Mouse (Mus musculus) embryonic facial prominence, embryonic 14.5 days (tissue): ENCODE measurements around the gene Mcrip2. TPM values are rescaled to one million over a fixed set of nuclear protein-coding genes. Genes with fewer than 3 reads are reported as not detected.
A peak's percentile ranks its signal among the peaks of the same experiment; 100 is the strongest.

Experiments
- ATAC-seq: fragments of 200-750 bp; cut with Nextera tagmentation; 2 replicates; pipeline ENCODE4 v1.8.0; 2017; ENCODE audit warnings: low read depth, moderate number of reproducible peaks, moderate TSS enrichment
- DNase-seq: peaks from one replicate; pipeline ENCODE4 v3.0.0-alpha.2; 2015; ENCODE audit warnings: low spot score
- H3K27ac ChIP-seq: fragments of 300-500 bp; sonication (generic); replicated peaks from 2 replicates; pipeline ENCODE4 v1.5.1; 2014; ENCODE audit warnings: low read depth, mild to moderate bottlenecking, low read length, moderate library complexity
- H3K27me3 ChIP-seq: fragments of 300-500 bp; sonication (generic); replicated peaks from 2 replicates; pipeline ENCODE4 v1.6.1; 2014; ENCODE audit warnings: low read length; ENCODE audit not compliant: control insufficient read depth, insufficient read depth
- H3K36me3 ChIP-seq: fragments of 300-500 bp; sonication (generic); 2 replicates; pipeline ENCODE4 v1.6.1; 2014; ENCODE audit warnings: low read length, mixed read lengths; ENCODE audit not compliant: control insufficient read depth, insufficient read depth
- H3K4me1 ChIP-seq: fragments of 300-500 bp; sonication (generic); 2 replicates; pipeline ENCODE4 v1.6.1; 2014; ENCODE audit warnings: antibody characterized with exemption, low read length; ENCODE audit not compliant: control insufficient read depth, insufficient read depth
- H3K4me2 ChIP-seq: fragments of 300-500 bp; sonication (generic); 2 replicates; pipeline ENCODE4 v1.6.1; 2014; ENCODE audit warnings: low read depth, mild to moderate bottlenecking, low read length, moderate library complexity, mixed read lengths
- H3K4me3 ChIP-seq: fragments of 300-500 bp; sonication (generic); 2 replicates; pipeline ENCODE4 v1.5.1; 2014; ENCODE audit warnings: low read depth, mild to moderate bottlenecking, low read length
- H3K9ac ChIP-seq: fragments of 300-500 bp; sonication (generic); 2 replicates; pipeline ENCODE4 v1.6.1; 2014; ENCODE audit warnings: low read depth, mild to moderate bottlenecking, low read length, moderate library complexity, mixed read lengths
- H3K9me3 ChIP-seq: fragments of 300-500 bp; sonication (generic); 2 replicates; pipeline ENCODE4 v1.6.1; 2016; ENCODE audit warnings: low read length; ENCODE audit not compliant: control insufficient read depth
- WGBS: fragments of 180-500 bp; shearing (Covaris S2); extraction: QIAGEN DNeasy Blood & Tissue Kit; methylation state at CpG from one replicate; pipeline ENCODE4 v1.1.7; 2014; 5-methylcytosine and 5-hydroxymethylcytosine counted together
- polyA plus RNA-seq: library from polyadenylated mRNA; unstranded; fragments of >200 nt; fragmentation: Nextera tagmentation; extraction: Ambion mirVana; gene quantifications from 2 replicates; pipeline ENCODE4 v1.2.1, GENCODE M21; 2014

Gene Mcrip2
- polyA plus RNA-seq, 1 experiment from 2014 or later, result 36.7 TPM

DNA sequence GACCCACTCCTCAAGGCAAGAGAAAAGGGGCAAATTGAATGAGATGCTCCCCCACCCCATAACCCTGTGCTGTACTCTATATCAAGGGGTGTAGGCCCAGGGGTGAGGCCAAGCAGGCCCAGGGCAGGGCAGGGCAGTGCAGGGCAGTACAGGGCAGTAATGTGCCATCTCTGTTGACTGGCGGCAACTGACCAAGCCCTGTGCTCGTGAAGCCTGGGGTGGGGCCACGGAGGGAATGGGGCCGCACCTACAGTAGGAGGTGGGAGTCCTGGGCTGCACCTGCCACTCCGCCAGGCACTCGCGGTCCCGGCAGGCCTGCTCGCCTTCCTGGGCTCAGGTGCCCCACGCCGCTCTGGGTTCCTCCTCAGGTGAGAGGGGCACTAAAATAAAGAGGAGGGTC is 3.3 kb downstream of the Mcrip2 start:
- peaks cover 14% of the 10 kb centered on the region for H3K4me1 ChIP-seq
- DNase-seq (no peak), ATAC-seq (no peak)
- no peak overlapping the region for H3K9ac ChIP-seq
- no peak overlapping the region for H3K4me2 ChIP-seq
- no peaks in the 10 kb centered on the region for H3K9me3 ChIP-seq
- WGBS, result 92% methylated on average over 11 of the region's 11 CpGs
- H3K36me3 ChIP-seq, result no peaks in the 10 kb centered on the region
- no peak overlapping the region for H3K4me3 ChIP-seq
- no peaks in the 10 kb centered on the region for H3K27me3 ChIP-seq
- no peak overlapping the region for H3K27ac ChIP-seq

GRCm38 (mm10) chr17:25864311-25864710 is 4.3 kb downstream of the Mcrip2 start:
- 93% methylated on average over 10 of the region's 14 CpGs for WGBS

DNA sequence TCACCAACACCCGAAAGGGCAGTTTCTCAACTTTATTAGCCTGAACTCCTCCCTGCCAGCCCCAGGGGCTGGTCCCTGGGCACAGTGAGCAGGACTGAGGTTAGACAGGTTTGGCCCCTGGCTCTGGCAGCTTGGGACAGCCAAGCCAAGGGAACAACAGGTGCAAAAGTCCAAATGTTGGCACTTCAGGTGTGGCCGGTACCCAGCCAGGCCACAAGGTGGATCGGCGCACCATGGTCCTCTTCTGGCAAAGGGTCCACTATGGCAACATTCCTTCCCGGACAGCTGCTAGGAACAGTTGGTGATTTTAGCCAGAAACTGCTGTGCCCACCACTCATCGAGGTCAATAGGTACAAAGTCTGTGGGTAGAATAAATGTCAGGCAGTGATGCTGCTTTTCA is 4.9 kb downstream of the Mcrip2 start:
- Histone ChIP-seq H3K9ac (no peak overlapping the region), H3K4me1 (peaks cover 14% of the 10 kb centered on the region), H3K4me3 (no peak overlapping the region), H3K27me3 (no peaks in the 10 kb centered on the region), H3K4me2 (no peak overlapping the region), H3K27ac (no peak overlapping the region), H3K9me3 (no peaks in the 10 kb centered on the region), H3K36me3 (no peaks in the 10 kb centered on the region)
- ATAC-seq (no peak), DNase-seq (no peak)
- 80% methylated on average over 6 of the region's 6 CpGs for WGBS

More at GRCm38 (mm10) chr17:25864311-25864710, 4.3 kb downstream of the Mcrip2 start:
- no peak overlapping the region for H3K27ac ChIP-seq
- peaks cover 14% of the 10 kb centered on the region for H3K4me1 ChIP-seq
- ATAC-seq (no peak), DNase-seq (no peak)
- no peaks in the 10 kb centered on the region for H3K27me3 ChIP-seq
- no peak overlapping the region for H3K9ac ChIP-seq
- H3K4me2 ChIP-seq, result no peak overlapping the region
- no peaks in the 10 kb centered on the region for H3K36me3 ChIP-seq
- H3K9me3 ChIP-seq, result no peaks in the 10 kb centered on the region
- H3K4me3 ChIP-seq, result no peak overlapping the region

GRCm38 (mm10) chr17:25861704-25862612 is 6.6 kb downstream of the Mcrip2 start:
- DNase-seq (no peak), ATAC-seq (peak; percentile 26; the same call in 1 of the 2 replicates)
- H3K4me3 ChIP-seq, result peak overlapping the region; percentile 70
- H3K9me3 ChIP-seq, result no peaks in the 10 kb centered on the region
- H3K4me2 ChIP-seq, result peak overlapping the region; percentile 93
- H3K9ac ChIP-seq, result peak overlapping the region; percentile 89
- peaks cover 8% of the 10 kb centered on the region for H3K4me1 ChIP-seq
- H3K27me3 ChIP-seq, result no peaks in the 10 kb centered on the region
- WGBS, result 6% methylated on average over 6 of the region's 6 CpGs
- no peaks in the 10 kb centered on the region for H3K36me3 ChIP-seq
- H3K27ac ChIP-seq, result peak overlapping the region; percentile 90

DNA sequence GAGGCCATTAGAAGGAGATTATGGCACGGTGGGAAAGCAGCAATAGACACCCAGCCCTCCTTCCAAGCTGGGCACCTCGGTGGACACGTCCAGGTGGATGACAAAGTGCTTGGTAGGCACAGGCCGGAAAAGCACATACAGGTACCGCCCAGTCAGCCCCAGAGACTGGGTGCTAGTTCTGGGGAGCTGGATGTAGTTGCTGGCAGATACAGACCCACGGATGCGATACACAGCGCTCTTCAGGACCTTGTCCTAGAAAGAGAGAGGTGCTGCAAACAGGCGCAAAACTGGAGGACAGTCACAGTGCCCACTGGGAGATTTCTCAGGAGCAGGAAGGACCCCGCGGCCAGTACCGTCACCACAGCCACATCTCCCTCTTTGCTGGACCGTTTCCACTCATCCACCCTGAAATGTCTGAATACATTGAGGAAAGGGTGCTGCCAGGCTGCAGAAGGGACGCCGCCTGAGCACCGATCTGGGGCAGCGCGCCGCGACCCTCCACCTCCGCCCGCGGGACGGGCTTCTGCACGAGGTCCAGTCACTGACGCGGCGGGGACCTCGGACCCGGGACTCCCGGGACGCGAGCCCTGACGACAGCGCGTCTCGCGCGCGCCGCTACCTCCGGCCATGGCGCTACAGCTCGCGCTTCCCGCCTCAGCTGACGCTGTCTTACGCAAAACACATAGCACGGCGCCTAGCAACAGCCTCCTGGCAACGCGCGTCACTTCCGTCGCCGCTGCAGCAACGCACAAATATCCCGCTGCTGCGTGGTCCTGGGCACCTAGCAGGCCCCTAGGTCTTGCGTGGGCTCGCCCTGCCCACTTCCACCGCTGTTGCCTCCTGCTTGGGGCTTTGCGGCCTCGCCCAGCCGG is 7.5 kb downstream of the Mcrip2 start, which contains the start of gene Wdr90:
TSS of gene Wdr90 (minus strand) at position 670 of the 872 bp plus-strand sequence.
- DNase-seq, result peak; percentile 97
- Histone ChIP-seq H3K9me3 (no peaks in the 10 kb centered on the region), H3K36me3 (no peaks in the 10 kb centered on the region), H3K27ac (peak within 1 kb of the TSS; percentile 90), H3K4me1 (peaks cover 8% of the 10 kb centered on the region), H3K9ac (peak within 1 kb of the TSS; percentile 89), H3K4me3 (peak within 1 kb of the TSS; percentile 70), H3K4me2 (peak within 1 kb of the TSS; percentile 93), H3K27me3 (no peaks in the 10 kb centered on the region)
- WGBS, result 4% methylated on average over 39 of the region's 65 CpGs
- peak; percentile 97 for ATAC-seq

DNA sequence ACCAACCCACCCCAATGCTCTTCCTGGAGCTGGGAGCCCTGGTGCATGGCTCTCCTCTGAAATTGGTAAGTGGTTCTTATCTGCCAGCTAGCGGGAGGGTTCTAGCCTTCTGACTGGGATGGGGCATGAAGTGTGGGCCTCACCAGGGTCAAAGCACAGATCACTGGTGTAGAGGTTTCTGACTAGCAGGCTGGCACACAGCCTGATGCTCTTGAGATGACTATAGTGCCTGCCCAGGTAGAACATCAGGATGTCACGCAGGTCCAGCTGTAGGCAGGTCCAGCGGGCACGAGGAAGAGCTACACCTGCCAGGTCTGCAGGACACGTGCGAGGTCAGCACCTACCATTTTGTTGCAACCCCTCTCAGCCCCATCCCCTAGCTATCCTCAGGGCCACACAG is 8.3 kb downstream of the Mcrip2 start:
- H3K27me3 ChIP-seq, result no peaks in the 10 kb centered on the region
- H3K27ac ChIP-seq, result no peak overlapping the region
- H3K4me3 ChIP-seq, result peak overlapping the region; percentile 70
- ATAC-seq (no peak), DNase-seq (no peak)
- H3K9ac ChIP-seq, result peak overlapping the region; percentile 89
- peaks cover 8% of the 10 kb centered on the region for H3K4me1 ChIP-seq
- H3K36me3 ChIP-seq, result no peaks in the 10 kb centered on the region
- 93% methylated on average over 6 of the region's 6 CpGs for WGBS
- no peaks in the 10 kb centered on the region for H3K9me3 ChIP-seq
- H3K4me2 ChIP-seq, result peak overlapping the region; percentile 93

DNA sequence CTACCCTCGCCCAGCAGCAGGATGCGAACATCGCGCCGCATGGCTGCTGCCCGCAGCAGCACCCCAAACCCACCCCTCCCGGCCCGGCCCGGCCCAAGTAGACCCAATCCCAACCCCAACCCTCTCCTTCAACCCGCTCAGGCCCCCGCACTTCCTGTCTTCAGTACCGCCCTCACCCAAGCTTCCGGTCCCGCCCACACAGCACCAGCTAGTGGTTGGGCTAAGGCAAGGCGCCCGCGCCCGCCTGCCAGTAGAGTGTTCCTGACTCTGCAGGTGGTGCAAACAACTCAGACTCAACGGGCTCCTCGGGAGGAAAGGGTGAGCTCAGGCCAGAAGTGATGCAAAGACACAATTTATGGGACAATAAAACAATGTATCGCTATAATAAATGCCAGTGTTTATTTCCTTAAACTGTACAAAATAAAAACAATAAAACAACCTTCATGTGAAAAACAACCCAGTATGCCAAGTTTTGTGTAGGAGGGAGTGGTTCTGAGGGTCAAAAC is 24.1 kb downstream of the Mcrip2 start, which contains the start of gene Rhot2:
TSS of gene Rhot2 (minus strand) at position 456 of the 506 bp plus-strand sequence.
- Histone ChIP-seq H3K27ac (peak within 1 kb of the TSS; percentile 80), H3K4me2 (peak within 1 kb of the TSS; percentile 88), H3K9me3 (no peaks in the 10 kb centered on the region), H3K4me1 (peaks cover 10% of the 10 kb centered on the region; the same call in 1 of the 2 replicates), H3K4me3 (peak within 1 kb of the TSS; percentile 89), H3K9ac (peak within 1 kb of the TSS; percentile 88), H3K36me3 (peaks cover 48% of the 10 kb centered on the region), H3K27me3 (no peaks in the 10 kb centered on the region)
- ATAC-seq, result peak; percentile 98
- under 1% methylated on average over 17 of the region's 21 CpGs for WGBS
- peak; percentile 98 for DNase-seq
